Mouse (Mus musculus): Measurements from ENCODE around the gene Nmnat2. TPM values are rescaled to one million over a fixed set of nuclear protein-coding genes. Genes with fewer than 3 reads are reported as not detected.

Gene Nmnat2
- total and polyA plus RNA-seq, 2 experiments from 2014 or later: 70.5 to 120 TPM

DNA sequence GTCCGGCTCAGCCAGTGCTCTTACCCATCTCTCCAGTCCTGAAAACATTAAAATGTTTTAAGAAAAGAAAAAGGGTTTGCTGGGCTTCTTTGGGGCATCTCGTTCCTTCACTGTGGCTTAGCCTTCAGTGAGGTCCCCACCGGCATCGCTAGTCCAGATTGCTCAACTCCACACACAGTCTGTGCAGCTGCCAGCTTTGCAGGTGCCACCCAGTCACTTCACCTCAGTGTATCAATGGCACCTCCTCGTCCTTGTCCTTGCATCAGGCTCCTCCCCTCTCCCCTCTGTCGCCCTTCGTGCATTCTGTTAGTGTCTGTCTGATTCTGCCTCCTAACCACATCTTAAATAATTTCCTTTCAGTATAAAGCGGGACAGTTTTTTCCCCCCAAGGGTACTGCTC lies 45.2 kb downstream of the Nmnat2 start:
- Histone ChIP-seq H3K4me1 (ENCODE audit: insufficient read depth, low read length) (no peaks in the 10 kb centered on the region), H3K9ac (replicated peaks; ENCODE audit: low read length) (no peak overlapping the region), H3K4me3 (ENCODE audit: low read length) (no peak overlapping the region), H3K4me2 (ENCODE audit: low read depth, low read length) (no peak overlapping the region), H3K27me3 (ENCODE audit: insufficient read depth, low read length) (no peaks in the 10 kb centered on the region), H3K36me3 (ENCODE audit: insufficient read depth, low read length) (no peaks in the 10 kb centered on the region), H3K9me3 (ENCODE audit: low read length) (no peaks in the 10 kb centered on the region), H3K27ac (no peak overlapping the region)
- DNase-seq (ENCODE audit: low spot score) (no peak), ATAC-seq (0 out of 2 replicates have a peak, but pooled peaks have one; percentile 27)
- 72% methylated on average over 8 of the region's 8 CpGs for WGBS
- TF ChIP-seq CTCF (IDR thresholded peaks at IDR 0.05; ENCODE audit: low read depth): no peak

DNA sequence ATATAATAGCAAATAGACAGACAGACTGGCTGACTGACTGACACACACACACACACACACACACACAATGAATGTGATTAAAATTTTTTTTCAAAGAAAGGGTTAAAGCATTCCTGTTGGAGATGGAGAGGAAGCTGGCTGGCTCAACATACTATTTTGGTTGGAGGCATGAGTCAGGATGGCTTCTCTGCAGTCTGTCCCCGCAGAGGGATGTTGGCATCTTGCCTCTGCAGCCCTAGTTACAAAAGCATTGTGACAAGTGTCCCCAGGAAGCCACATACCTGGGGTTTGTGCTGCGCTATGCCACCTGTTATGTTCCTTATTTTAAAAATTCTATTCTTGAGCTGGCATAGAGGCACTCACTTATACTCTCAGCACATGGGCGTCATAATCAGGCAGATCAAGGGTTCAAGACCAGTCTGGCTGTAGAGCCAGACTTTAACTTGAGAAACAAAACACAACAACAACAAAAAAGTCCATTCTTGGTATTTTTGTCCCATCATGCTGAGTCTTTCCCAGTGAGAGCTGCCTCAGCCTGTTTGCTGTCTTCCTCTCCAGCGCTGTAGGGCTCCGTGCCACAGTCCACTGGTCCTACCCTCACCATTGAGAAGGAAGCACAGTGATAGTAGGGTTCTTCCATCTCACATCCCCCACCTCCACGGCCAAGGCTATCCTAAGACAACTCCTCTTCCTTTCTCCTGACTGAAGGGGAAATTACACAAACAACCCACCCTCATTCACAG lies 45.9 kb downstream of the Nmnat2 start:
- peak; percentile 61 for DNase-seq (ENCODE audit: low spot score)
- no peak overlapping the region for H3K4me3 ChIP-seq (ENCODE audit: low read length)
- H3K4me1 ChIP-seq (ENCODE audit: insufficient read depth, low read length): no peaks in the 10 kb centered on the region
- no peak for ATAC-seq
- 68% methylated on average over 6 of the region's 6 CpGs for WGBS
- no peak overlapping the region for H3K4me2 ChIP-seq (ENCODE audit: low read depth, low read length)
- H3K9ac ChIP-seq (replicated peaks; ENCODE audit: low read length): no peak overlapping the region
- TF ChIP-seq CTCF (IDR thresholded peaks at IDR 0.05; ENCODE audit: low read depth): no peak
- no peaks in the 10 kb centered on the region for H3K9me3 ChIP-seq (ENCODE audit: low read length)
- H3K27ac ChIP-seq: no peak overlapping the region
- H3K36me3 ChIP-seq (ENCODE audit: insufficient read depth, low read length): no peaks in the 10 kb centered on the region
- no peaks in the 10 kb centered on the region for H3K27me3 ChIP-seq (ENCODE audit: insufficient read depth, low read length)

DNA sequence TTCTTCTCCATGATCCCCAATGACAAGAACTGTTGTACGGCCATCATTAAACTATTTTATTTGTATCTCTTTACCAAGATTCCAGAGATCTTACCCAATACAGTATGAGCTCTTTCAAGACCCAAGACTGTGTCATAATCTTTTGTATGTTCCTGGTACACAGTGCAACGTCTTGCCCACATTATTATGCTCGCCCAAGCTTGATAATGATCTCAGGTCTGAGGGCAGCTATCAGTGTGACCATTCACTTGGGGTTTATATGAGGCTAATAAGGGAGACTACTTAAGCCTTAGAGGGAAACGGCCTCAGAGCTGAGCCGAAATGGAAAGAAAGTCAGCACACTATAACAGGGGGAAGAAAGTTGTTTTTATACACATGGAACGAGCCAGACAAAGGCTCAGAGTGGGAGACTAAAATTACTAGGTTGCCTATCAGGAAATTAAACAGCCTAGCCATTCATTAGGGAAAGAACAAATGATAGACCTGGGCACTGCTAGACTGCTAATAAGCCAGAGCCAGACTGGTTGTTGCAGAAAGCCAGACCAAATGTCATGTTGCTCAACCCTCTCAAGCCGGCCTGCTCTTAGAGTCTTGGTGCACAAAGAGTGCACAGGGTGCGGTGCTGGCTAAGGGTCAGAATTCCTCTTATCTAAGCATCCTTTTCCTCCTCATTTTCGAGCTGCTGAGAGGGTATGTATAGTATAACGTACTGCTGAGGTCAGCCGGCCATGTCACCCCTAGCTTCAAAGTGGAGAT lies 47.7 kb downstream of the Nmnat2 start:
- H3K9ac ChIP-seq (replicated peaks; ENCODE audit: low read length): no peak overlapping the region
- WGBS: 78% methylated on average over 11 of the region's 11 CpGs
- no peak overlapping the region for H3K4me3 ChIP-seq (ENCODE audit: low read length)
- 0 out of 2 replicates have a peak, but pooled peaks have one; percentile 22 for ATAC-seq
- no peaks in the 10 kb centered on the region for H3K27me3 ChIP-seq (ENCODE audit: insufficient read depth, low read length)
- no peak overlapping the region for H3K4me2 ChIP-seq (ENCODE audit: low read depth, low read length)
- no peaks in the 10 kb centered on the region for H3K9me3 ChIP-seq (ENCODE audit: low read length)
- H3K36me3 ChIP-seq (ENCODE audit: insufficient read depth, low read length): no peaks in the 10 kb centered on the region
- no peak for TF ChIP-seq CTCF (IDR thresholded peaks at IDR 0.05; ENCODE audit: low read depth)
- DNase-seq (ENCODE audit: low spot score): no peak
- no peak overlapping the region for H3K27ac ChIP-seq
- no peaks in the 10 kb centered on the region for H3K4me1 ChIP-seq (ENCODE audit: insufficient read depth, low read length)

DNA sequence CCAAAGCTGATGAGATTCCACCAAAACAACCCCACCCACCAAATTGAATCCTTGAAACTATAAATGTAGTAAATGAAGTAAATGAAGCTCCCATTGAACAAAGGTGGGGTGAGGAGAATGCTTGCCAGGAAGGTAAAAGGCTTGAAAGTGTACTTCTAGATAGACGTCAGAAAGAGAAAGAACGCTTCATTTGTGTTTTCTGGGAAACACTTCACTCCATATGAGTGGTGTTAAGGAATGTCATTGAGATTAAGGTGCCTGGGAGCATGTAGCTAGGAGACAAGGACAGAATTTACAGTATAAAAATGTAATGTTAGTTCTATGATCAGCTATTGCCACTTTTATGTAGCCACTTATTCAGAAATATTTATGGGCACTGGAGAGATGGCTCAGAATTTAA lies 49.7 kb downstream of the Nmnat2 start:
- no peaks in the 10 kb centered on the region for H3K9me3 ChIP-seq (ENCODE audit: low read length)
- 86% methylated on average over 2 of the region's 2 CpGs for WGBS
- no peak overlapping the region for H3K4me2 ChIP-seq (ENCODE audit: low read depth, low read length)
- DNase-seq (ENCODE audit: low spot score) (no peak), ATAC-seq (no peak)
- H3K27me3 ChIP-seq (ENCODE audit: insufficient read depth, low read length): no peaks in the 10 kb centered on the region
- no peak overlapping the region for H3K9ac ChIP-seq (replicated peaks; ENCODE audit: low read length)
- H3K4me3 ChIP-seq (ENCODE audit: low read length): no peak overlapping the region
- no peaks in the 10 kb centered on the region for H3K36me3 ChIP-seq (ENCODE audit: insufficient read depth, low read length)
- TF ChIP-seq CTCF (IDR thresholded peaks at IDR 0.05; ENCODE audit: low read depth): no peak
- no peaks in the 10 kb centered on the region for H3K4me1 ChIP-seq (ENCODE audit: insufficient read depth, low read length)
- H3K27ac ChIP-seq: no peak overlapping the region

DNA sequence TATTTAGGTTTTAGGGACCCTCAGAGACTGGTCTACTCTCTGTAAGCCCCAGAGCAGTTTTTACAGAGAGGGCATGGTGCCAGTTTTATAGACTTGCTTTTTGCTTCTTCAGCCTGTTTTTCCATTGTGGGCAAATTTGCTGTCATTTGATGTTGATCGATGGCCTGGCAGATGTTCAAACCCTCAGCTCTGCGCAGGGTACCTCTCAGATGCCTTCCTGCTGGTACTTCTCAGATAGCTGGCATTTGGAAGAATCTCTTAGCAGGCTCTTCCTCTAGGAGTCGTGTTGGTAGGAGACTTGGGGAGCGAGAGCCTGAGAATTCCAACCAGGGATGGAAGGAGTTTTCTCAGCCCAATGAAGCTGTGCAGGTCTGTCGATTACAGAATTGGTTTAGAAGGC lies 51.3 kb downstream of the Nmnat2 start:
- DNase-seq (ENCODE audit: low spot score): peak; percentile 39
- no peak for TF ChIP-seq CTCF (IDR thresholded peaks at IDR 0.05; ENCODE audit: low read depth)
- H3K4me2 ChIP-seq (ENCODE audit: low read depth, low read length): no peak overlapping the region
- no peak overlapping the region for H3K4me3 ChIP-seq (ENCODE audit: low read length)
- H3K27ac ChIP-seq: peak overlapping the region; percentile 26; the same call in 1 of the 2 replicates
- WGBS: 50% methylated on average over 5 of the region's 5 CpGs
- H3K9ac ChIP-seq (replicated peaks; ENCODE audit: low read length): no peak overlapping the region
- H3K36me3 ChIP-seq (ENCODE audit: insufficient read depth, low read length): no peaks in the 10 kb centered on the region
- no peaks in the 10 kb centered on the region for H3K27me3 ChIP-seq (ENCODE audit: insufficient read depth, low read length)
- no peak for ATAC-seq
- H3K4me1 ChIP-seq (ENCODE audit: insufficient read depth, low read length): peaks cover 5% of the 10 kb centered on the region; the same call in 1 of the 2 replicates
- H3K9me3 ChIP-seq (ENCODE audit: low read length): no peaks in the 10 kb centered on the region

DNA sequence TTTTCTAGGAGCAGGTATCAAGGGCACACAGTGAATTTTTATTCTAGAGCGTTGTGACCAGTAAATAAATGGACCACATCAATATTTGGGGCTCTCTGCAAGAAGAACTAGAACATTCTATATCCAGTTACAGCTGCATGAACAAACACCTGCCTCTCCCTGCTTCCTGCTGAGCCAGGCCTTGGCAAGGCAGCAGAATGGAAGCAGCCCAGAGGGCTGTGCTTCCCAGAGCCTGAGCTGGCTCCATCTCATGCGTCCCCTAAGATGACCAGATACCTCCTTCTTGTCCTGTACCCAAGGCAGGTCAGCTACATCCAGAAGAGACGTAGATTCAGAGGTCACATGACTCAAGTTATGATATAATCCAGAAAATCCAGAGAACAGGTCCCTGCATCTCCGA lies 52.0 kb downstream of the Nmnat2 start:
- DNase-seq (ENCODE audit: low spot score) (no peak), ATAC-seq (no peak)
- H3K9me3 ChIP-seq (ENCODE audit: low read length): no peaks in the 10 kb centered on the region
- peaks cover 10% of the 10 kb centered on the region; the same call in 1 of the 2 replicates for H3K4me1 ChIP-seq (ENCODE audit: insufficient read depth, low read length)
- H3K27me3 ChIP-seq (ENCODE audit: insufficient read depth, low read length): no peaks in the 10 kb centered on the region
- WGBS: 76% methylated on average over 4 of the region's 4 CpGs
- H3K4me3 ChIP-seq (ENCODE audit: low read length): no peak overlapping the region
- no peak overlapping the region for H3K4me2 ChIP-seq (ENCODE audit: low read depth, low read length)
- H3K9ac ChIP-seq (replicated peaks; ENCODE audit: low read length): no peak overlapping the region
- TF ChIP-seq CTCF (IDR thresholded peaks at IDR 0.05; ENCODE audit: low read depth): no peak
- H3K36me3 ChIP-seq (ENCODE audit: insufficient read depth, low read length): no peaks in the 10 kb centered on the region
- H3K27ac ChIP-seq: no peak overlapping the region
